Mouse (Mus musculus) adipocyte (in vitro differentiated cells): ENCODE data around the gene Adcy6.
A peak's percentile ranks its signal among the peaks of the same experiment; 100 is the strongest.

Experiments
- DNase-seq: peaks from one replicate; pipeline ENCODE4 v3.0.0-alpha.2; 2016; ENCODE audit warnings: low spot score

Gene Adcy6

GRCm38 (mm10) chr15:98609331-98610130 lies at the start of gene Adcy6:
Gene Adcy6, minus strand, starts transcription at chr15:98610076.
- DNase-seq, result peak; percentile 79

DNA sequence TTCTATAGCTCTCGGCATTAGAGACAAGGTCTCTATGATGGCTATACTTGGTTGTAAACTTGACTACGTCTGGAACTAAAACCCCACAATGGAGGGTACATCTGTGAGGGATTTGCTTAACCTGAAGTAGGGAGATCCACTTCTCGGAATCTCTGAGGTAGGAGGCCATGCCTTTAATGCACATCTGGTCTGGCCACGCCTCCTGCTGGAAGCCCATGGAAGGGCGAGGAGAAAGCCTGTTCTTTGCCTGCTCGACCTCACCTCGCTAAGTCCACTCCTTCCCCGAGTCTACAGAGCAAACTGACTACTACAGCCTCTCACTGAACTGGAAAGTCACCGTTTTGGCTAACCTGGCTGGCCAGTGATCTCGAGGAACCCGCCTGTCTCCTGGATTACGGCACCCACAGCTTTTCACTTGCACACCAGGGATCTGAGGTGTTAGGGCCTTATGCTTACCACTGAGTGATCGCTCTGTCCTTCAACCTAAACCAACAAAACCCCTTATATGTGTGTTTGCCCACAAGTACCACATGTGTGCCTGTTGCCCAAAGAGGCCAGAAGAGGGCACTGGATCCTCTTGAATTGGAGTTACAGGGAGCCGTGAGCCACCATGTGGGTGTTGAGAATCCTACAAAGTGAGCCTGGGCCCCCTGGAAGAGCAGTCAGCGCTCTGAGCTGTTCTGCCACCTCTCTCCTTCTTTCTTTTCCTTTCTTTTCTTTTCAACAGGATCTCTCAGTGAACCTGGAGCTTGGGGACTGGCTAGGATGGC lies 47.3 kb upstream of the Adcy6 start:
- no peak for DNase-seq

GRCm38 (mm10) chr15:98652174-98652573 lies 42.3 kb upstream of the Adcy6 start:
- DNase-seq, result no peak

DNA sequence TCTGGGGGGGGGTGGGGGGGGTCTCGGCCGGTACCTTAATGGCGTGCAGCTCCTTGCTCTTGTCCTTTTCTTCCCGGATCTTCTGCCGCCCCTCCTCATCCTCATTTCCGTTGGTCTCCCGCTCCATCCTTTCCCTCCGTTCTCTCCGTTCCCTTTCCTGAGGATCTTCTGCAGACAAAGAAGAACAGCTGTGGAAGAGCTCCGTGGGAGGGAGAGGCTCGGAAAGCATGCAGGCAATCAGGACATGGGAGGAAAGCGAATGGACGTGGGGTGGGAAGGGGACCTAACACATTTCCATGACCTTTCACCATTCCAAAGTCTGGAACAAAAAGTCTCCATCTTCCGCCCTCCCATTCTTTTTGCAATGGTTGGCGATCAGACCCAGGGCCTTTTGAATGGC lies 41.6 kb upstream of the Adcy6 start:
- DNase-seq, result no peak

DNA sequence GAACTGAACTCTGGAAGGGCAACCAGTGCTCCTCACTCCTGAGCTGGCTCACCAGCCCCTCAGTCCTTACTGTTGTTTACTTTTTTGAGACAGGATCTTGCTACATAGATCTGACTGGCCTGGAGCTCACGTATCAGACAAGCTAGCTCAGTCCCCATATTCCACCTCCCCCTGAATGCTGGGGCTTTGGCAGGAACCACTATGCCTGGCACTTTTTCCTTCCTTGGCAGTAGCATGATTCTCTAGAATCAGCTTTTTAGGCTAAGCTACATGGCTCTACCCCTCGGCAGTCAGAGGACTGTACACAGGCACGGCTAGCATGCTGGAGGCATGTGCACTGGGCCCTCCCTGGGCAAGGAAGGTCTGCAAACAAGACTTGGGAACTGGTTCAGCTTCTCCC lies 38.2 kb upstream of the Adcy6 start:
- no peak for DNase-seq

- DNase-seq, result no peak
These were observed 37.4 kb upstream of the Adcy6 start for GRCm38 (mm10) chr15:98647308-98647707.

DNA sequence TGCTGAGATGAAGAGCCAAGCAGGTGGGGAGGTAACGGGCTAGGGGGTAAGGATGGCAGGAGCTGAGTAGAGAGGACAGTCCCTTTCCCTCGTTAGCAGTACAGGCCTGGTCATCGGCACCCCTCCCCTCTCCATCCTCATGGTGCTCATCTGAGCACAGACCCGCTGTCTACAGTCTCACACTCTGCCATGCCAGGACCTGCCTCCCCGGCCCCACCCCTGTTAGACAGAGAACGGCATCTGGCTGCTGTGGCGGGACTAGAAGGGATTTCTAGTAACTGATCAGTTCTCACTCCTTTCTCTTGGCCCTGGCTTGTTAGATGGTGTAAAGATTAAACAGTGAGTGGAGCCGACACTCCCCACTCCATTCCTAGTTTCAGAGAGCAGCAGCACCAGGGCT lies 36.9 kb upstream of the Adcy6 start:
- DNase-seq, result no peak

DNA sequence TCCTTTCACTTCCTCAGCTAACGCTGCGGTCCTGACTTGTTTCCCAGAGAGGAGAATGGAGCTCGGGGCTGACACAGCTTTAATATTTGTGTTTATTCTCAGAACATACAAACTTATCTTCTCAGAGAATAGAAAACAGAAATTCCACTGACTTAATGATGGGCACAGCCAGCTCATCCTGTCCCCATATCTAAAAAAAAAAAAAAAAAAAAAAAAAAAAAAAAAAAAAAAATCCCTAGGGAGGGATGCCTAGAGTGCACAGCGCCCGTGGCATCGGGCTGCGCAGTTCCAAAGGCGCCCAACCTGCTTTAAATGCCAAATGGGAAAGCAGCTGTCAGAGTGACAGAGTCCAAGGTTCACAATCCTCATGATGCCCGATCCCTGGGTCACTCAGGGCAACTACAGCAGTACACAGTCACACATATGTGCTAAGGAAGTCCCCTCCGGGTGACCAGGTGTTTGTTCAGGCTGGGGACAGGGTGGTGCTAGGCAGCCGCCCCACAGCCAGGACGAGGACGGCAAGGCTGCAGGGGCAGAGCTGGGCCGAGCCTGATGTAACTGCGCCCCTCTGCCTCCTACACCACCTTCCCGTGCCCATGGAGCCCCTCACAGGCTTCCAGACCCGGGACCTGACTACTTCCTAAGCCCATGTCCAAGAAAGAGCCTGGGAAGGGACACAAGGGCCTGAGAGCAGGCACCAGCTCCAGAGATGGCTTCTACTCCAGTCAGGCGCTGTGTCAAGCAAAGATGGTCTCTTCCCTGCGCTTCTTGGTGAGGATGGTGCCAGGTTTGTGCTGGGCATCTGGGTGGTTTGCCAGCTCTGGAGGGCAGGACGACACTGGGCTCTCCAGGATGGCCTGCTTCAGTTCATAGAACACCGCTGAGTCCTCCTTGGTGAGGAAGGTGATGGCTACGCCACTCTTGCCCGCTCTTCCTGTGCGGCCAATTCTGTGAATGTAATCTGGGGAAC lies 35.5 kb upstream of the Adcy6 start:
- DNase-seq, result no peak

DNA sequence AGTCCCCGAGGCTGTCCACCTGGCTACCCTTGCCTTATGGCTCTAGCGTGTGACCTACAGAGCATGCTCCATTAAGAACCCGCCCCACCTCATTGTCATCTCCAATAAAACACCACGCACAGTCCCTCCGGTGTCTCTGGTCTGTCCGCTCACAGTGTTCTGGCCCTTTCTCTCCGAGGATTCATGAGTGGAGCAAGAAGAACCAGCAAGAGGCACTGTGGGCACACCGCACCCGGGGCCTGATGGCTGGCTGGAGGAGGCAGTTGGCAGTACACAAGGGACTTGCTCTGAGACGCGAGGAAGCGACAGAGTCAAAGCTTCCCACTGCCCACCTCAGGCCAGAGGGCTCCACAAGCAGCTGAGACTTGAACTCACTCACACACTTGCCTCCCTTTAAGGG lies 34.5 kb upstream of the Adcy6 start:
- DNase-seq, result no peak

GRCm38 (mm10) chr15:98640157-98640556 lies 30.3 kb upstream of the Adcy6 start:
- no peak for DNase-seq

DNA sequence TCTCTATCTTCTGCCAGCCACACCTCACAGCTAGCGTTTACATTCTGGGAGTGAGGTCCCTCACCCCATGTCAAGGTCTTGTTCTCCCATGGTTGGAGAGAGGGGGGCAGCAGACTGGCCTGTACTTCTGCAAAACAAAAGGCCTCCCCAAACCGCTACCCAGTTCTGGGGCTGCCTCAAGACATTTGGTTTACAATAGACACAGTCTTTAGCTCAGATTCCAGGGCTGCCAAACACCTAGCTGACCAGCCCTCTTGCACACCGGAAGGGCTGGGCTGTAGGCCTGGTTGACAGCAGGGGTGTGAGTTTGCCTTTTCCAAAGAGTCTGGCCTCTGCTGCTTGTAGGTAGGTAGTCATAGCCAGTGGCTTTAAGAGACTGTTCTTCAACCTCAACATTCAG lies 27.3 kb upstream of the Adcy6 start:
- DNase-seq, result no peak

DNA sequence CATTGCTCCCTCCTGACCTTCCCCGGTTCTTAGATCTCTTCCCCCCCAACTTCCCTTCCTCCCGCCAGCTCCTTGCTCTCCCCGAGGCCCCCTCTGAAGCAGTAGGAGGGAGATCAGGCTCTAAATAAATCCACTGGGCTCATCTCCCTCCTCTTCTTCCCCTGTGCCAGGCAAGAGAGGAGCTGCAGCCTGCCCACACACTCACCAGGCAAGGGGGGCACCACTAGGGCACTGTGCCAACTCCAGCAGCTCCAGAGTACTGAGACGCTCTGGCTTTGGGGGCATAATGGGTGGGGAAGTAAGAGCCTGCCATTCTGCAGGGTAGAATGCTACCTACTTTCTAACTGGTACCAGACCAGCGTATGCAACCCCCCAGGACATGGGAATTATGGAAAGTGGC lies 26.6 kb upstream of the Adcy6 start:
- DNase-seq, result no peak

DNA sequence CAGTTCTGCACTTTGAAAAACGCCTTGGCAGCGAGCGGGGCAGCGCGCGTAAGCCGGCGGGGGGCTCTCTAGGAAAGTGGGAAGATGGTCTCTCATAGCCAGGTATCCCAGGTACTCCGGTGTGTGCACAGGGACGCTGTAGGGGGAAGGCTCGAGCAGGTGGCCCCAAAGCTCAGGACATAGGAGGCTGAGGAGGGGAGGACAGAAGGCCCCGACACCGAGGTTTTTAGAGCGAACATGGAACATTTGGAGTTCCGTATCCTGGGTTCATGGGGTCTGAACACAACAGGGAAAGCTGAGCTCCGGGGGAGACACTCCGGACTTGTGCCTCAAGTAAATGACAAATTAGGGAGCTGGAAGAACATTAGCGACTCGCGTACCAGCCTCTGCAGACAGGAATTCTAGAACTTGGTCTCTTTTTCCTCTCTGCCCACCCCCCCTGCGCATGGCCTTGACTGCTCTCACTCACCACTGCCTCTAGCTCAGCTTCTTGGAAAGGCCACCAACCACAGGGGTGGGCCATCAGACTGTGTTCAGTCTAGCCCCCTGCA lies 25.5 kb upstream of the Adcy6 start:
- no peak for DNase-seq

GRCm38 (mm10) chr15:98634541-98635081 lies 24.7 kb upstream of the Adcy6 start:
- DNase-seq, result peak; percentile 36

GRCm38 (mm10) chr15:98633822-98634470 lies 24.1 kb upstream of the Adcy6 start:
- no peak for DNase-seq

GRCm38 (mm10) chr15:98632921-98633320 lies 23.0 kb upstream of the Adcy6 start:
- no peak for DNase-seq

DNA sequence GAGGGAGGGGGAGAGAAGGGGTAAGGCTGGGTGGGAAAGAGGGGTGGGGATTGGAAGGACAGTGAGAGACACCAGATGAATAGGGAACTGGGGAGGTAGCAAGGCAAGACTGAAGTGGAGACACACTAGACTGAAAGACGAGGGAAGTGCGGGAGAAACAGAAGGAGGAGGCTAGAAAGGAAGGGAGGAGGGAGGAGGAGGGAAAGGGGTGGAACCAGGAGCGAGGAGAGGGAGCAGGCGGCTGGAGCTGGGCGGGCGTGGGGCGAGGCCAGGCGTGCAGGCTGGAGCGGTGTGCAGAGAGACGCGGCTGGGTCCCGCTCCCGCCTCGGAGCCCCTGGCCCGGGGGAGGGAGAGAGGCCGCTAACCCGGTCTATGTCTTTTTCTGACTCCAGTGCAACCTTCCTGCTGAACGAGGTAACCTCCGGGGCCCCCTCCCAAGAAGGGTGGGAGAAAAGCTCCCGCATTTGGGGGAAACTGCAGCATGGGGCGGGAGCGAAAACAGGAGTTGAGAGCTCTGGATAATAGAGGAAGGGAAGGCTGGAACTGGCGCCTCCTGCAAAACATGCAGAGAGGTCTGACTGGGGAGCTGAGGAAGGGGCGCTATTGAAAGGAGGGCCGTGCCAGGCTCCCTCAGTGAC lies 22.4 kb upstream of the Adcy6 start:
- peak; percentile 49 for DNase-seq

- DNase-seq, result peak; percentile 26
These were observed 21.6 kb upstream of the Adcy6 start for GRCm38 (mm10) chr15:98631493-98631892.

GRCm38 (mm10) chr15:98630540-98630939 lies 20.7 kb upstream of the Adcy6 start, which contains the start of gene Cacnb3:
Gene Cacnb3, plus strand, starts transcription at chr15:98630840.
- DNase-seq, result no peak

- no peak for DNase-seq
These were observed 19.6 kb upstream of the Adcy6 start for GRCm38 (mm10) chr15:98629464-98629863.
